ENCODE assay signal across 11 mouse cellular contexts in the genomic region with DNA sequence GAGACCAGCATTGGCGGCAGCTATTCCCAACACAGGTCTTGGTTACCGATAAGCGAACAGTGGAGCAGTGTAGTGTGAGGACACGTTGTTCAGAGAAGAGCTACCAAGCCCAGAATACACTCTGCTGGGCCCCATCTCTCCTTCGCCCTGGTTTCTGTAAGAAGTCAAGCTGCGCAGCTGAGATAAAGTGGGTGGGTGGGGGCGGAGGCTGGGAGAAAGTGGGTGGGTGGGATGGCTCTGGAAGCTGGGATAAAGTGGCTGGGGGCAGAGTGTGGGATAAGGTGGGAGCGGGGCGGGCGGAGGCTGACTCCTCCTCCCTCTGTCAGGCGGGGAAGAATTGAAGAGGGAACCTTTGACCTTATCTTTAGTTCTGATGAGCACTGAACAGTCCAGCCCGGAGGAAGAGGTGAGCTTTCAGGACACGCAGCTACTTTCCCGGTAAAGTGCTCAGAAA.
DNase-seq lines count a peak whose midpoint lies in the region; ATAC-seq and TF ChIP-seq lines count a peak whose summit lies in the region.
"Had no signal": no experiment of that assay in that cellular context is flagged by ENCODE, and none has a peak within 500 bp of the region (broad histone marks: within the 10 kb centered on the region; RNA-seq: fewer than 3 reads in every experiment).

No protein-coding gene starts in this region.

- TF ChIP-seq CTCF in lung, embryonic 14.5 days (IDR thresholded peaks at IDR 0.05; ENCODE audit: low read depth) = no peak

- WGBS in forebrain, embryonic 12.5 days = 66% methylated on average over 14 of the region's 14 CpGs
- 70% methylated on average over 14 of the region's 14 CpGs for WGBS in forebrain, embryonic 14.5 days
- 41% methylated on average over 14 of the region's 14 CpGs for WGBS in lung, embryonic 14.5 days
- WGBS in liver, embryonic 16.5 days (ENCODE audit: insufficient replicate concordance) = 15% methylated on average over 14 of the region's 14 CpGs

- no peak overlapping the region for H3K4me3 ChIP-seq in forebrain, embryonic 12.5 days (replicated peaks)
- H3K4me3 ChIP-seq in forebrain, embryonic 14.5 days (ENCODE audit: low read depth, low read length) = no peak overlapping the region
- H3K4me3 ChIP-seq in lung, embryonic 14.5 days (ENCODE audit: low read depth, low read length) = no peak overlapping the region
- H3K4me3 ChIP-seq in liver, embryonic 16.5 days (ENCODE audit: low read depth, low read length) = peak overlapping the region; percentile 41

- no peaks in the 10 kb centered on the region for H3K36me3 ChIP-seq in forebrain, embryonic 12.5 days (replicated peaks)
- no peaks in the 10 kb centered on the region for H3K36me3 ChIP-seq in forebrain, embryonic 14.5 days (ENCODE audit: control insufficient read depth, insufficient read depth, low read length)
- H3K36me3 ChIP-seq in lung, embryonic 14.5 days (ENCODE audit: insufficient read depth) = no peaks in the 10 kb centered on the region
- H3K36me3 ChIP-seq in liver, embryonic 16.5 days (ENCODE audit: control insufficient read depth, insufficient read depth) = no peaks in the 10 kb centered on the region

- no peaks in the 10 kb centered on the region for H3K27me3 ChIP-seq in forebrain, embryonic 12.5 days
- no peaks in the 10 kb centered on the region for H3K27me3 ChIP-seq in forebrain, embryonic 14.5 days (replicated peaks; ENCODE audit: control insufficient read depth, insufficient read depth, low read length)
- no peaks in the 10 kb centered on the region for H3K27me3 ChIP-seq in lung, embryonic 14.5 days (ENCODE audit: insufficient read depth, low read length)
- no peaks in the 10 kb centered on the region for H3K27me3 ChIP-seq in liver, embryonic 16.5 days (ENCODE audit: control insufficient read depth, insufficient read depth, low read depth, low read length)
- H3K27me3 ChIP-seq: Patski had no signal

- ATAC-seq in forebrain, embryonic 12.5 days (ENCODE audit: low FRiP score) = 0 out of 2 replicates have a peak, but pooled peaks have one; percentile 53
- no peak for ATAC-seq in forebrain, embryonic 14.5 days
- peak; percentile 49; the same call in 1 of the 2 replicates for ATAC-seq in lung, embryonic 14.5 days (ENCODE audit: insufficient read depth)
- peak; percentile 97 for ATAC-seq in liver, embryonic 16.5 days (ENCODE audit: low read depth)
- ATAC-seq: Patski had no signal

- no peak for DNase-seq in forebrain, embryonic 14.5 days (ENCODE audit: low spot score)
- no peak for DNase-seq in lung, embryonic 14.5 days
- DNase-seq in lung, postnatal 4 days = no peak
- peak; percentile 20 for DNase-seq in embryo, embryonic 9.5 days (ENCODE audit: extremely low spot score)
- DNase-seq in Muller cell, postnatal 12 days (ENCODE audit: inconsistent ontology term) = no peak
- DNase-seq in thymus, postnatal 36 days = no peak
- DNase-seq: lung, adult 2 months; right cerebral cortex, adult 18-20 months had no signal

- H3K9ac ChIP-seq in forebrain, embryonic 12.5 days = no peak overlapping the region
- no peak overlapping the region for H3K9ac ChIP-seq in forebrain, embryonic 14.5 days (ENCODE audit: low read length)
- H3K9ac ChIP-seq in lung, embryonic 14.5 days = no peak overlapping the region
- H3K9ac ChIP-seq in liver, embryonic 16.5 days (ENCODE audit: low read depth, low read length) = peak overlapping the region; percentile 51

- no peaks in the 10 kb centered on the region for H3K4me1 ChIP-seq in forebrain, embryonic 12.5 days
- no peaks in the 10 kb centered on the region for H3K4me1 ChIP-seq in forebrain, embryonic 14.5 days (ENCODE audit: control insufficient read depth, insufficient read depth, low read length)
- H3K4me1 ChIP-seq in lung, embryonic 14.5 days (ENCODE audit: insufficient read depth) = no peaks in the 10 kb centered on the region
- peaks cover 33% of the 10 kb centered on the region for H3K4me1 ChIP-seq in liver, embryonic 16.5 days (ENCODE audit: control insufficient read depth, low read depth, low read length)

- no peak overlapping the region for H3K27ac ChIP-seq in forebrain, embryonic 12.5 days
- no peak overlapping the region for H3K27ac ChIP-seq in forebrain, embryonic 14.5 days (ENCODE audit: low read depth, low read length)
- no peak overlapping the region for H3K27ac ChIP-seq in lung, embryonic 14.5 days (ENCODE audit: low read depth)
- H3K27ac ChIP-seq in liver, embryonic 16.5 days (ENCODE audit: low read length) = peak overlapping the region; percentile 96

- no peaks in the 10 kb centered on the region for H3K9me3 ChIP-seq in forebrain, embryonic 12.5 days
- H3K9me3 ChIP-seq in forebrain, embryonic 14.5 days (replicated peaks; ENCODE audit: control insufficient read depth, low read length) = no peaks in the 10 kb centered on the region
- H3K9me3 ChIP-seq in lung, embryonic 14.5 days (ENCODE audit: low read depth, low read length) = no peaks in the 10 kb centered on the region
- H3K9me3 ChIP-seq in liver, embryonic 16.5 days (replicated peaks; ENCODE audit: control insufficient read depth, low read length) = no peaks in the 10 kb centered on the region

- no peak overlapping the region for H3K4me2 ChIP-seq in forebrain, embryonic 12.5 days
- no peak overlapping the region for H3K4me2 ChIP-seq in forebrain, embryonic 14.5 days (ENCODE audit: low read length)
- 0 out of 2 replicates have a peak overlapping the region, but pooled peaks have one; percentile 2 for H3K4me2 ChIP-seq in lung, embryonic 14.5 days
- peak overlapping the region; percentile 56 for H3K4me2 ChIP-seq in liver, embryonic 16.5 days (ENCODE audit: low read depth, low read length)

Comparison
In these comparisons a context has a peak if more than half of its experiments do, and no peak if none do; other contexts are left out.
1. H3K4me2 ChIP-seq: peak in lung, embryonic 14.5 days (single experiment) and liver, embryonic 16.5 days (single experiment); none in forebrain, embryonic 12.5 days (single experiment) and forebrain, embryonic 14.5 days (single experiment).